Mouse (Mus musculus) CH12.LX (cell line): ENCODE results near the gene Ppm1j. TPM values are rescaled to one million over a fixed set of nuclear protein-coding genes. Genes with fewer than 3 reads are reported as not detected.

ENCODE experiments used
- DNase-seq: peaks from one replicate; pipeline ENCODE4 v3.0.0-alpha.2; 2013; ENCODE audit errors: extremely low read depth
- H3K27ac ChIP-seq: 2 replicates; pipeline ENCODE4 v1.5.1; 2012; ENCODE audit warnings: low read depth, mild to moderate bottlenecking, control low read depth, moderate library complexity; ENCODE audit not compliant: insufficient read depth
- H3K27me3 ChIP-seq: replicated peaks from 2 replicates; pipeline ENCODE3; 2012; ENCODE audit warnings: inconsistent platforms
- H3K36me3 ChIP-seq, 2 experiments: replicated peaks in 1 of 2; 2 replicates each; pipeline versions ENCODE3 to v1.6.1; 2012; ENCODE audit warnings: inconsistent platforms in 1 of 2, low read length in 1 of 2, mild to moderate bottlenecking in 1 of 2, mixed read lengths in 1 of 2, moderate library complexity in 1 of 2; ENCODE audit not compliant: control insufficient read depth in 1 of 2, insufficient read depth in 1 of 2
- H3K4me1 ChIP-seq, 2 experiments: 2 replicates each; pipeline ENCODE4 v1.6.1; 2012; ENCODE audit warnings: inconsistent platforms in 1 of 2, moderate library complexity in 1 of 2; ENCODE audit not compliant: insufficient read depth in 2 of 2, control insufficient read depth in 1 of 2
- H3K4me2 ChIP-seq: 2 replicates; pipeline ENCODE4 v1.6.1; 2012; ENCODE audit warnings: low read depth, mild to moderate bottlenecking, control low read depth; ENCODE audit not compliant: poor library complexity, insufficient read depth, severe bottlenecking
- H3K4me3 ChIP-seq, 3 experiments: fragments of 150-350 bp in 1 of 3; sonication (generic) in 1 of 3; replicated peaks in 1 of 3; 2 replicates each; pipeline versions ENCODE3 to v1.5.1; 2011 to 2012; ENCODE audit warnings: low read depth in 2 of 3, low read length in 2 of 3, mild to moderate bottlenecking in 2 of 3, moderate library complexity in 2 of 3, control low read depth in 1 of 3, improper control_type of control experiment in 1 of 3, inconsistent platforms in 1 of 3, mixed read lengths in 1 of 3; ENCODE audit not compliant: poor library complexity in 1 of 3
- H3K79me2 ChIP-seq: replicated peaks from 2 replicates; pipeline ENCODE4 v1.6.1; 2012; ENCODE audit warnings: mild to moderate bottlenecking, moderate library complexity; ENCODE audit not compliant: control insufficient read depth, poor library complexity, insufficient read depth, severe bottlenecking; ENCODE audit errors: extremely low read depth
- H3K9ac ChIP-seq: 2 replicates; pipeline ENCODE4 v1.6.1; 2012; ENCODE audit warnings: low read depth, mild to moderate bottlenecking, control low read depth, moderate library complexity; ENCODE audit not compliant: insufficient read depth
- H3K9me3 ChIP-seq: replicated peaks from 2 replicates; pipeline ENCODE3; 2012; ENCODE audit warnings: low read length, inconsistent platforms, mixed read lengths
- CHD2 ChIP-seq: IDR thresholded peaks from 2 replicates; pipeline ENCODE4 v1.6.1; 2011; ENCODE audit warnings: low read length, improper control_type of control experiment
- CTCF ChIP-seq, 2 experiments: IDR thresholded peaks in 1 of 2; conservative IDR thresholded peaks in 1 of 2; 2 replicates each; pipeline ENCODE4 v1.5.1; 2011 to 2012; ENCODE audit warnings: low read depth in 2 of 2, low read length in 2 of 2, improper control_type of control experiment in 1 of 2, inconsistent platforms in 1 of 2, mild to moderate bottlenecking in 1 of 2, moderate library complexity in 1 of 2
- ELF1 ChIP-seq: IDR thresholded peaks from 2 replicates; pipeline ENCODE4 v1.6.1; 2014; ENCODE audit warnings: low read depth, mild to moderate bottlenecking, inconsistent platforms, low read length, improper control_type of control experiment
- EP300 ChIP-seq: IDR thresholded peaks from 2 replicates; pipeline ENCODE4 v1.6.1; 2011; ENCODE audit warnings: low read length, improper control_type of control experiment
- IRF4 ChIP-seq: IDR thresholded peaks from 2 replicates; pipeline ENCODE4 v1.6.1; 2014; ENCODE audit warnings: low read depth, mild to moderate bottlenecking, inconsistent platforms, low read length, improper control_type of control experiment
- JUN ChIP-seq: IDR thresholded peaks from 2 replicates; pipeline ENCODE4 v1.6.1; 2011; ENCODE audit warnings: low read depth, mild to moderate bottlenecking, low read length, improper control_type of control experiment, moderate library complexity; ENCODE audit not compliant: insufficient read depth
- KAT2A ChIP-seq: IDR thresholded peaks from 2 replicates; pipeline ENCODE4 v1.6.1; 2012; ENCODE audit warnings: low read length, improper control_type of control experiment, inconsistent platforms; ENCODE audit not compliant: insufficient replicate concordance
- MAX ChIP-seq: IDR thresholded peaks from 2 replicates; pipeline ENCODE4 v1.6.1; 2011; ENCODE audit warnings: low read length, improper control_type of control experiment
- MAZ ChIP-seq: IDR thresholded peaks from 2 replicates; pipeline ENCODE4 v1.6.1; 2012; ENCODE audit warnings: low read depth, mild to moderate bottlenecking, inconsistent platforms, low read length, improper control_type of control experiment, moderate library complexity
- MYC ChIP-seq: IDR thresholded peaks from 2 replicates; pipeline ENCODE4 v1.6.1; 2011; ENCODE audit warnings: low read depth, mild to moderate bottlenecking, improper control_type of control experiment, low read length
- NRF1 ChIP-seq: IDR thresholded peaks from 2 replicates; pipeline ENCODE4 v1.6.1; 2014; ENCODE audit warnings: low read depth, mild to moderate bottlenecking, inconsistent platforms, low read length, improper control_type of control experiment, moderate library complexity
- POLR2AphosphoS2 ChIP-seq: IDR thresholded peaks from 2 replicates; pipeline ENCODE4 v1.6.1; 2011; ENCODE audit warnings: low read depth, low read length, improper control_type of control experiment
- SIN3A ChIP-seq: IDR thresholded peaks from 2 replicates; pipeline ENCODE4 v1.6.1; 2012; ENCODE audit warnings: low read length, improper control_type of control experiment, inconsistent platforms
- SMC3 ChIP-seq: IDR thresholded peaks from 2 replicates; pipeline ENCODE4 v1.6.1; 2011; ENCODE audit warnings: low read depth, low read length, improper control_type of control experiment
- UBTF ChIP-seq: IDR thresholded peaks from 2 replicates; pipeline ENCODE4 v1.6.1; 2012; ENCODE audit warnings: low read depth, mild to moderate bottlenecking, inconsistent platforms, low read length, improper control_type of control experiment, moderate library complexity
- USF1 ChIP-seq: IDR thresholded peaks from 2 replicates; pipeline ENCODE4 v1.6.1; 2014; ENCODE audit warnings: low read depth, mild to moderate bottlenecking, inconsistent platforms, low read length, improper control_type of control experiment
- ZC3H11A ChIP-seq: IDR thresholded peaks from 2 replicates; pipeline ENCODE4 v1.6.1; 2012; ENCODE audit warnings: low read depth, mild to moderate bottlenecking, inconsistent platforms, low read length, improper control_type of control experiment
- ZMIZ1 ChIP-seq: IDR thresholded peaks from 2 replicates; pipeline ENCODE4 v1.6.1; 2012; ENCODE audit warnings: low read depth, mild to moderate bottlenecking, inconsistent platforms, low read length, improper control_type of control experiment
- ZNF384 ChIP-seq: IDR thresholded peaks from 2 replicates; pipeline ENCODE4 v1.6.1; 2012; ENCODE audit warnings: low read depth, low read length, improper control_type of control experiment, inconsistent platforms
- dilution Hi-C: fragments of 300-500 bp; cut with MboI; formaldehyde crosslinking; loops from 2 replicates; pipeline ENCODE4 v1.14.3; 2020; ENCODE audit warnings: low sequenced_read_pairs; ENCODE audit not compliant: extremely low pct_unique_long_range_greater_than_20kb, extremely low pct_ligation_motif_present
- in situ Hi-C: fragments of 300-500 bp; cut with MboI; formaldehyde crosslinking; loops from 3 replicates; pipeline ENCODE4 v1.14.3; 2019; ENCODE audit warnings: low sequenced_read_pairs, low pct_ligation_motif_present, low pct_unique_long_range_greater_than_20kb, mixed read lengths
- polyA plus RNA-seq: library from polyadenylated mRNA; unstranded; fragments of >175 nt; gene quantifications from 2 replicates; pipeline ENCODE4 v1.2.1, GENCODE M21; 2012; ENCODE audit warnings: low read depth; ENCODE audit not compliant: insufficient read length
- total RNA-seq, 2 experiments: library from RNA; depleted of rRNA; stranded (reverse); fragments of 300-350 nt in 1 of 2; fragments of >200 nt in 1 of 2; gene quantifications; 2 replicates each; pipeline ENCODE4 v1.2.3; 2012 to 2014

The Ppm1j gene
- total and polyA plus RNA-seq, 3 experiments = 2.1 to 6.5 (median 6.4) TPM

DNA sequence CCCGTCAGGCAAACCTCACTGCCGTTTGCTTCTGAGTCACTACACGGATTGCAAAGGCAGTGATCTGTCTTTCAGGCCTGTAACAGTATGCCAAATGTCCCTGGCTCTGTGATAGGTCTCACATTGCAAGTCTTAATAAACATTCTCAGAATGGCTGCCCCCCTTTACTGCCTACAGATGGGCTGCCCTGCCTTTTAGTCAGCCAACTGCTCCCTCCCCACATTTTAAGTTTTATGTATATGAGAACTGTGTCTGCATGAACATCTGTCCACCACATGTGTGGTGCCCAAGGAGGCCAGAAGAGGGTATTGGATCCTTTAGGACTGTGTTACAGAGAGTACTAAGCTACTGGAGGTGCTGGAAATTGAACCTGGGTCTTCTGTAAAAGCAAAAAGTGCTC lies 9.9 kb upstream of the Ppm1j start:
- no peaks in the 10 kb centered on the region for H3K36me3 ChIP-seq
- H3K4me1 ChIP-seq = peaks cover 4 to 19% of the 10 kb centered on the region in 2 experiments
- H3K27me3 ChIP-seq = no peaks in the 10 kb centered on the region
- DNase-seq = no peak
- H3K4me2 ChIP-seq = no peak overlapping the region
- TF ChIP-seq JUN (no peak), ELF1 (no peak), SIN3A (no peak), CHD2 (no peak), IRF4 (no peak), MYC (no peak), UBTF (no peak), USF1 (no peak), ZC3H11A (no peak), POLR2AphosphoS2 (no peak), KAT2A (no peak), EP300 (no peak), CTCF (conservative IDR thresholded peaks at IDR 0.05 in 1 of 2, IDR thresholded peaks at IDR 0.05 in 1 of 2; ENCODE audit: low read depth in 2 of 2, low read length in 2 of 2) (no peak)
- TF ChIP-seq, all 38 proteins: peak for 0
- Histone ChIP-seq H3K79me2 (no peaks in the 10 kb centered on the region), H3K27ac (no peak overlapping the region), H3K9ac (no peak overlapping the region), H3K9me3 (no peaks in the 10 kb centered on the region), H3K4me3 (no peak overlapping the region)
- dilution Hi-C loops (no loop called here), in situ Hi-C loops (loop anchor here (5.0 kb wide), 1 partner anchor 54 kb away; no protein-coding TSS in a partner anchor)

DNA sequence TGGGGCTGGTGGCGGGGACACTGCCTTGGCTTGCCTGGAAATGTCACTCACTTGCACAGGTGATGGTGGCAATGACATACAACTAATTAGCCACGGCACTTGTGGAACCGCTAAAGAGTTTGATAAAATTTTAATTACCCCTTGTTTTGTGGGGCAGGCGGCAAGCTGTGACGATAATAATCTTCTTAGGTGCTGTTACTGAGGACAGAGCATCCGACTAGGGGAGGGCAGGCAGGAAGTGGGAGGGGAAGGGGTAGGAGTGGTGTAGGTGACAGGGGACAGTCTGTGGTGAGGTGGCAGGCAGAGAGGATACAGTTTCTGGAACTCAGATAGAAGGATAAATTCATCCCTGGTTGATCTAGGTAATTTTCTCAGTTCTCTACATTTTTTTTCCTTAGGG lies 9.4 kb upstream of the Ppm1j start:
- in situ Hi-C loops (loop anchor here (5.0 kb wide), 1 partner anchor 54 kb away; no protein-coding TSS in a partner anchor), dilution Hi-C loops (no loop called here)
- H3K27ac ChIP-seq = no peak overlapping the region
- H3K4me1 ChIP-seq = peaks cover 4 to 19% of the 10 kb centered on the region in 2 experiments
- no peak for DNase-seq
- TF ChIP-seq SMC3 (no peak), MAZ (no peak), KAT2A (no peak), SIN3A (no peak), NRF1 (no peak), ELF1 (no peak), MYC (no peak), ZNF384 (no peak), MAX (no peak), CHD2 (no peak), ZMIZ1 (no peak)
- no peaks in the 10 kb centered on the region for H3K9me3 ChIP-seq
- H3K27me3 ChIP-seq = peaks cover 3% of the 10 kb centered on the region
- H3K9ac ChIP-seq = no peak overlapping the region
- no peak overlapping the region for H3K4me3 ChIP-seq
- H3K36me3 ChIP-seq = no peaks in the 10 kb centered on the region
- no peaks in the 10 kb centered on the region for H3K79me2 ChIP-seq
- no peak overlapping the region for H3K4me2 ChIP-seq
